ENCODE assay signal across 23 mouse cellular contexts in genomic region chr2:11521758-11522157, GRCm38 (mm10). TPM values are rescaled to one million over a fixed set of nuclear protein-coding genes. Genes with fewer than 3 reads are reported as not detected.
DNase-seq lines count a peak whose midpoint lies in the region; ATAC-seq and TF ChIP-seq lines count a peak whose summit lies in the region.
"Had no signal": no experiment of that assay in that cellular context is flagged by ENCODE, and none has a peak within 500 bp of the region (broad histone marks: within the 10 kb centered on the region; RNA-seq: fewer than 3 reads in every experiment).

No protein-coding gene starts in this region.

- ATAC-seq in hindbrain, embryonic 12.5 days (ENCODE audit: low FRiP score) = no peak
- ATAC-seq: CD4-positive, CD25-positive, alpha-beta regulatory T cell, adult 4 months; hindbrain, embryonic 16.5 days had no signal

- H3K9me3 ChIP-seq in hindbrain, embryonic 12.5 days (replicated peaks) = no peaks in the 10 kb centered on the region
- H3K9me3 ChIP-seq: heart, embryonic 15.5 days; intestine, embryonic 15.5 days; stomach, embryonic 15.5 days had no signal

- WGBS in lung, adult 2 months = 82% methylated on average over 7 of the region's 7 CpGs
- 90% methylated on average over 7 of the region's 7 CpGs for WGBS in hindbrain, embryonic 12.5 days

- no peaks in the 10 kb centered on the region for H3K4me1 ChIP-seq in lung, adult 2 months (ENCODE audit: control insufficient read depth, insufficient read depth, low read length)
- no peaks in the 10 kb centered on the region for H3K4me1 ChIP-seq in hindbrain, embryonic 12.5 days
- H3K4me1 ChIP-seq: intestine, embryonic 15.5 days had no signal

- no peaks in the 10 kb centered on the region for H3K36me3 ChIP-seq in hindbrain, embryonic 12.5 days
- H3K36me3 ChIP-seq: heart, embryonic 15.5 days; intestine, embryonic 15.5 days; stomach, embryonic 15.5 days had no signal

- TF ChIP-seq POLR2A in lung, adult 2 months (IDR thresholded peaks at IDR 0.05; ENCODE audit: borderline replicate concordance, extremely low read depth, low read depth, low read length) = no peak

- H3K9ac ChIP-seq in hindbrain, embryonic 12.5 days = no peak overlapping the region
- H3K9ac ChIP-seq: heart, embryonic 15.5 days; intestine, embryonic 15.5 days; lung, embryonic 14.5 days; stomach, embryonic 15.5 days had no signal

- peak; percentile 18 to 20 for DNase-seq in cerebellum, postnatal 14 days
- DNase-seq in cerebellum, adult 18-20 months = no peak
- DNase-seq in lung, postnatal 10 days = peak; percentile 56
- no peak for DNase-seq in lung, adult 2 months
- peak; percentile 71 for DNase-seq in adrenal gland, postnatal 10 days
- DNase-seq in lung, postnatal 36 days = peak; percentile 55
- DNase-seq: cerebellum, adult 2 months; cerebellum, postnatal 36 days; gastrocnemius, postnatal 36 days; heart, postnatal 36 days; kidney, adult 8-10 months; kidney, postnatal 14 days; left cerebral cortex, postnatal 4 days; lung, embryonic 14.5 days; thymus, postnatal 4 days had no signal

- no peak overlapping the region for H3K4me3 ChIP-seq in lung, adult 2 months (replicated peaks; ENCODE audit: extremely low read depth, low read depth, low read length)
- H3K4me3 ChIP-seq in hindbrain, embryonic 12.5 days = no peak overlapping the region
- H3K4me3 ChIP-seq: heart, embryonic 15.5 days; intestine, embryonic 15.5 days; stomach, embryonic 15.5 days had no signal

- no peaks in the 10 kb centered on the region for H3K27me3 ChIP-seq in hindbrain, embryonic 12.5 days
- H3K27me3 ChIP-seq: heart, embryonic 15.5 days; intestine, embryonic 15.5 days; stomach, embryonic 15.5 days had no signal

- no peak overlapping the region for H3K27ac ChIP-seq in hindbrain, embryonic 12.5 days
- H3K27ac ChIP-seq: heart, embryonic 15.5 days; intestine, embryonic 15.5 days; stomach, embryonic 15.5 days had no signal

- no peak for TF ChIP-seq CTCF in lung, adult 2 months (IDR thresholded peaks at IDR 0.05; ENCODE audit: insufficient read depth, low read length)

- no peak overlapping the region for H3K4me2 ChIP-seq in hindbrain, embryonic 12.5 days (replicated peaks)
- H3K4me2 ChIP-seq: heart, embryonic 15.5 days; intestine, embryonic 15.5 days; liver, embryonic 11.5 days; lung, embryonic 14.5 days; midbrain, embryonic 11.5 days; stomach, embryonic 15.5 days had no signal

RNA-seq across cellular contexts. Expression of gene Pfkfb3, which starts 32.1 kb away (rescaled TPM):
- polyA plus RNA-seq in lung, adult 2 months (2012; rRNA removed) = 40.2 and 44.4 TPM in 2 replicates
- 100 to 1,000 TPM; 107 to 116 TPM for total RNA-seq in adrenal gland, postnatal 10 days (2021)
- 19.5 and 20.4 TPM in 2 replicates for polyA plus RNA-seq in hindbrain, embryonic 12.5 days (2016; fragmentation: Nextera tagmentation; extraction: Ambion mirVana)

Comparison
In these comparisons a context has a peak if more than half of its experiments do, and no peak if none do; other contexts are left out.
1. DNase-seq: peak in cerebellum, postnatal 14 days (2 of 2), lung, postnatal 10 days (single experiment), adrenal gland, postnatal 10 days (single experiment) and lung, postnatal 36 days (single experiment); none in cerebellum, adult 18-20 months (0 of 2) and lung, adult 2 months (single experiment).